ENCODE assay signal across 17 mouse cellular contexts in genomic region chr12:56789236-56789635, GRCm38 (mm10).
DNase-seq lines count a peak whose midpoint lies in the region; ATAC-seq and TF ChIP-seq lines count a peak whose summit lies in the region.
"Had no signal": no experiment of that assay in that cellular context is flagged by ENCODE, and none has a peak within 500 bp of the region (broad histone marks: within the 10 kb centered on the region; RNA-seq: fewer than 3 reads in every experiment).

No protein-coding gene starts in this region.

- H3K79me2 ChIP-seq in liver, adult 2 months (ENCODE audit: control insufficient read depth, insufficient read depth, low read length): no peaks in the 10 kb centered on the region

- no peak overlapping the region for H3K4me2 ChIP-seq in liver, embryonic 12.5 days
- H3K4me2 ChIP-seq: embryonic facial prominence, embryonic 13.5 days; forebrain, embryonic 13.5 days; forebrain, embryonic 15.5 days had no signal

- no peaks in the 10 kb centered on the region for H3K27me3 ChIP-seq in liver, adult 2 months (ENCODE audit: control insufficient read depth, insufficient read depth, low read length)
- H3K27me3 ChIP-seq in liver, embryonic 12.5 days (replicated peaks): no peaks in the 10 kb centered on the region
- H3K27me3 ChIP-seq: embryonic facial prominence, embryonic 13.5 days; forebrain, embryonic 13.5 days; forebrain, embryonic 15.5 days; Patski had no signal

- intact Hi-C loops in left cerebral cortex, postnatal 25 days (cut with DNase I): no loop called here

- no peaks in the 10 kb centered on the region for H3K9me3 ChIP-seq in liver, embryonic 12.5 days (replicated peaks)
- H3K9me3 ChIP-seq: embryonic facial prominence, embryonic 13.5 days; forebrain, embryonic 13.5 days; forebrain, embryonic 15.5 days had no signal

- no peak for TF ChIP-seq POLR2A in liver, adult 2 months (IDR thresholded peaks at IDR 0.05; ENCODE audit: extremely low read depth, insufficient read depth, low read length)

- H3K27ac ChIP-seq in liver, adult 2 months (replicated peaks; ENCODE audit: insufficient read depth, low read depth, low read length): no peak overlapping the region
- H3K27ac ChIP-seq in liver, embryonic 12.5 days: no peak overlapping the region
- H3K27ac ChIP-seq: embryonic facial prominence, embryonic 13.5 days; forebrain, embryonic 13.5 days; forebrain, embryonic 15.5 days had no signal

- no peak overlapping the region for H3K4me3 ChIP-seq in liver, adult 2 months (ENCODE audit: insufficient read depth, low read depth, low read length)
- H3K4me3 ChIP-seq in liver, embryonic 12.5 days: no peak overlapping the region
- H3K4me3 ChIP-seq: embryonic facial prominence, embryonic 13.5 days; forebrain, embryonic 13.5 days; forebrain, embryonic 15.5 days had no signal

- no peak overlapping the region for H3K9ac ChIP-seq in liver, adult 2 months (ENCODE audit: low read depth, low read length)
- H3K9ac ChIP-seq in liver, embryonic 12.5 days: no peak overlapping the region
- H3K9ac ChIP-seq: embryonic facial prominence, embryonic 13.5 days; forebrain, embryonic 13.5 days; forebrain, embryonic 15.5 days; forebrain, postnatal 0 days had no signal

- peak; percentile 5 for DNase-seq in adrenal gland, postnatal 14 days
- no peak for DNase-seq in adrenal gland, postnatal 4 days (ENCODE audit: low spot score in 2 of 2)
- DNase-seq in liver, adult 2 months (ENCODE audit: extremely low read depth, low read depth, low spot score): peak; percentile 56
- DNase-seq in left cerebral cortex, postnatal 25 days (ENCODE audit: low spot score in 2 of 2): no peak
- DNase-seq: adrenal gland, adult 8-10 months; cerebellum, adult 11-12 months; cerebellum, adult 2 months; cerebellum, adult 9-10 months; cerebellum, postnatal 10 days; cerebellum, postnatal 25 days; forebrain, postnatal 0 days had no signal

- no peak for TF ChIP-seq CTCF in liver, adult 2 months (IDR thresholded peaks at IDR 0.05; ENCODE audit: low read depth, low read length)

- no peaks in the 10 kb centered on the region for H3K36me3 ChIP-seq in liver, adult 2 months (ENCODE audit: control insufficient read depth, insufficient read depth, low read length)
- H3K36me3 ChIP-seq in liver, embryonic 12.5 days: no peaks in the 10 kb centered on the region
- H3K36me3 ChIP-seq: embryonic facial prominence, embryonic 13.5 days; forebrain, embryonic 15.5 days had no signal

- ATAC-seq in liver, embryonic 12.5 days: no peak
- ATAC-seq: activated CD4-positive, CD25-positive, alpha-beta regulatory T cell, adult 4 months; forebrain, embryonic 13.5 days; forebrain, embryonic 15.5 days; forebrain, postnatal 0 days; Patski had no signal

- whole genome bisulfite sequencing in liver, adult 2 months: 62% methylated on average over 4 of the region's 4 CpGs
- 68% methylated on average over 4 of the region's 4 CpGs for WGBS in liver, embryonic 12.5 days (ENCODE audit: insufficient replicate concordance)

- no peaks in the 10 kb centered on the region for H3K4me1 ChIP-seq in liver, adult 2 months (ENCODE audit: control insufficient read depth, insufficient read depth, low read length)
- H3K4me1 ChIP-seq in liver, embryonic 12.5 days: no peaks in the 10 kb centered on the region
- H3K4me1 ChIP-seq: embryonic facial prominence, embryonic 13.5 days; forebrain, embryonic 13.5 days had no signal

Comparison
In these comparisons a context has a peak if more than half of its experiments do, and no peak if none do; other contexts are left out.
1. DNase-seq: peak in adrenal gland, postnatal 14 days (single experiment) and liver, adult 2 months (single experiment); none in adrenal gland, postnatal 4 days (0 of 2) and left cerebral cortex, postnatal 25 days (0 of 2).